Mouse (Mus musculus): Measurements from ENCODE around the gene Ralgps1. TPM values are rescaled to one million over a fixed set of nuclear protein-coding genes. Genes with fewer than 3 reads are reported as not detected.
"Not testable (repeated sequence)": the region's sequence is repeated elsewhere in the genome, so short reads cannot be mapped to it uniquely, and the experiment has no call there.

Ralgps1 gene
- total RNA-seq, 2 experiments from 2014 or later = 2.0 to 3.3 TPM

DNA sequence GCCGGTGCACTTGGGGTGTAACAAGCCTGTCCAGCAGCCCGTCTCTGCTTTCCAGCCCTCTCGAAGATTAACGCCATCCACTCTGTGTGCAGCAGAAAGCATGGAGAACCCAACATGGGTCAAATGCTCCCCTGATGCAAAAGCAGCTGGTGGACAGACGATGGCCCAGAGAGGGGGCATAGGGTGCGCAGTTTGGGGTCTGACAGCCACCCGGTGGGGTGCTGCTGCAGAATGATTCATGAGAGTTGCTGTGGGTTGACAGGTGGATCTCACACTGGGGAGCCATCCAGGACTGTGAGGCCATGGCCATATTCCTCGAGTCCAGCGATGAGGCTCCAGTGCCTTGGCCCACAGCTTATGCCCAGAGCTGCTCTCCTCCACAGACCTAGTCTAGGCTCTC is 234.0 kb downstream of the Ralgps1 start:
- no peak for DNase-seq (ENCODE audit: low spot score)

DNA sequence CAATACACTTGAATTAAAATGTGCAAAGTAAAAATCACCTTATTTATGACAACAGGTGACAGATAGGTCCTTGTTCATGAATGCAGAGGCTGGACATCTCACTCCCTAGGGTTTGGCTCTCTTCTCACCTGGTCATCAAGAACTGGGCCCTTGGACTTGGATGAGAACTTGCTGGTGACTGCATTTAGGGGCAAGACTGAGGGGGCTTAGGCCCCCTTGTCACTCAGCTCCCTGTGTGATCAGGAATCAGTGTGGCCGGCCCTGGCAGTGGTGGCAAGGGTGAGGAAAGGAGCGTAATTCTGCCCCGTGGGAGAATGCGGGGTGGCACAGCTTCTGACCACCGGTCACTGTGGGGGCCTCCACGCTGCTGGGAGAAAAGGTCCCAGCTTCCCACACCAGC is 234.9 kb downstream of the Ralgps1 start:
- no peak for DNase-seq (ENCODE audit: low spot score)

- DNase-seq (ENCODE audit: low spot score) = no peak
Measured at GRCm38 (mm10) chr2:33134766-33135490, 236.4 kb downstream of the Ralgps1 start.

DNA sequence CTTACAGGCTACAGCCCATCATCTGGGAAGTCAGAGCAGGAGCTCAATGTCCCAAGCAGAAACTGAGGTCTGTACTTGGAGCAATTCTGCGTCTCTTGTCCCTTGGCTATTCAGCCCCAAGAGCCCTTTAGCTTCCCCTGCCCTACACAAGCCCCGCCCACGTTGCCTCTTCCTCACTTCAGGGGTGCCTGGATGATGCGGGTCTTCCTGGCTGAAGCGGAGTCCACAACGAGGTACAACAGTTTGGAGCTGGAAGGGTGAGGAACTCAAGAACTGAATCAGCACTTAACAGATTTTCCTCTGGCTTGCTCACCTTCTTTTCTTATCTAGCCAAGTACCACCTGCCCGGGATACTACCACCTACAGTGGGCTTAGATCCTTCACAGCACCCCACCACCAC is 239.0 kb downstream of the Ralgps1 start:
- DNase-seq (ENCODE audit: low spot score) = no peak

- DNase-seq (ENCODE audit: low spot score) = peak; percentile 52
Measured at GRCm38 (mm10) chr2:33131500-33132092, 239.7 kb downstream of the Ralgps1 start, which contains the start of gene Garnl3. Gene Garnl3 (minus strand): TSS chr2:33131654.

DNA sequence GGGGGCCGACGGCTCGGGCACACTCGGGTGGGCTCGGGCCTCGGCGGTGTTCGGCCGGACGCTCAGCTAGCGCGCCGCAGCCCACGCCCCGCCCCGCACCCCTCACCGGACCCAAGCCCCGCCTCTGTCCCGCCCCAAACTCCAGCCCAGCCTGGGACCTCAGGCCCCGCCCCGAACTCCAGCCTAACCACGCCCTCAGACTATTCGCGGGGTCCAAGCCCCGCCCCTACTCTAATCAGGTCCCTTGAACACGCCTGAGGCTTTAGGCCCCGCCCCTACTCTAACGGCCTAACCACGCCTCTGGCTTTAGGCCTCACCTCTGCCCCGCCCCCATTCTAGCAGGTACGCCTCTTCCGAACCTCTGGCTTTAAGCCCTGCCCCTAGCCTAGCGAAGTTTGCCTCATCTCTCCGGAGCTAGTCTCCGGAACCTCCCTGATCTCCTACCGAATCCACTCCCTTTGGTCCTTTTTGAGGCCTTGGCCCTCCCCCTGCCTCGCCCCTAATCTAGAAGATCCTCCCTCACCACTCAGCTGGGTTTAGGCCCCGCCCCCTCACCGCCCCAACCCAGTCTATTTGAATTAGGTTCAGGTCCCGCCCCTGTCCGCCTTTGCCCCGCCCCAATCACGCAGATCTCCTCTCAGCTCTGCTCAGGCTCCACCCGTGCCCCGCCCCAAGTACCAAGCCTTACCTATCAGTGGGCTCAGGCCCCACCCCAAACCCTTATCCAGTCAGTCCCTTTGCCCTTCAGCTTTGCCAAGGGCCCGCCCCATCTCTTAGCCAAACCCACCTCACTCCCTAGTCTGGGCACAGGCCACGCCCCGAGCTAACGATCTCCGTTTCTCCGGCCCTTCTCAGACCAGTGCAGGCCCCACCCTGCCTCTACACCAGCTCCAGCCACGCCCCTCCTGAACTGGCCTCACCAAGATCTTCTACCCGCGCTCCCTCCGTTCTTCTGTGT is 240.5 kb downstream of the Ralgps1 start:
- DNase-seq (ENCODE audit: low spot score) = peak; percentile 98

GRCm38 (mm10) chr2:33130141-33130525 is 241.2 kb downstream of the Ralgps1 start:
- DNase-seq (ENCODE audit: low spot score) = no peak

GRCm38 (mm10) chr2:33129696-33130095 is 241.6 kb downstream of the Ralgps1 start:
- DNase-seq (ENCODE audit: low spot score) = peak; percentile 10

- no peak for DNase-seq (ENCODE audit: low spot score)
Measured at GRCm38 (mm10) chr2:33129005-33129404, 242.3 kb downstream of the Ralgps1 start.

GRCm38 (mm10) chr2:33127271-33127670 is 244.0 kb downstream of the Ralgps1 start:
- DNase-seq (ENCODE audit: low spot score) = no peak

DNA sequence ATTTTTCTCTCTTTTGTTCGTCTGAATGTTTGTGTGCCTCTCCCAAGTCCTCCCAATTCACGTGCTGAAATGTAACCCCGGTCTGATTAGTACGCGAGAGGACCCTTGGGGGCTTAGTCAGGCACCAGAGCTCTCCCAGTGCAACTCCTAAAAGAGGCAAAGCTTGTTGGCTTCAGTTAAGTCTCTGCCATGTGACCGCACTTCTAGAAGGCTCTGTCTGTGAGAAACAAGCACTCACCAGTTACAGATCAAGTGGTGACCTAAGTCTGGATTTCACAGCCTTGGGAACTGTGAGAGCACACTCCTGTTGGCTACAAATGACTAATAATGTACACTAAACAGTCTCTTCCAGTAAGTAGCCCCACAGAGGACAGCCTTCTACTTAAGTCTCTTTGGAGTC is 248.4 kb downstream of the Ralgps1 start:
- no peak for DNase-seq (ENCODE audit: low spot score)

- no peak for DNase-seq (ENCODE audit: low spot score)
Measured at GRCm38 (mm10) chr2:33100536-33100935, 270.8 kb downstream of the Ralgps1 start.

DNA sequence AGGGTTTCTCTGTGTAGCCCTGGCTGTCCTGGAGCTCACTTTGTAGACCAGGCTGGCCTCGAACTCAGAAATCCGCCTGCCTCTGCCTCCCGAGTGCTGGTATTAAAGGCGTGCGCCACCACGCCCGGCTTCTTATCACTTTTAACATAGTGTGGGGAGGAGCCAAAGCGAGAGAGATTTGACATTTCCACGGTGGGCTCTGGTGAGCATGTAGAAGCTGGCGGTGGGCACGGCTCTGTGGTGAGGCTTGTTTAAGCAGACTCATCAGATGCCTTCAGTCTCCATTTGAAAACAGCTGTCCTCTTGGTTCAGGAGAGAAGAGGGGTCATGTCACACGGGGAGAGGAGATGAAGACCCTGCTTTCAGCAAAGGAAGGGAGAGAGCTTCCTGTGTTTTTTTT is 274.0 kb downstream of the Ralgps1 start:
- not testable (repeated sequence) for DNase-seq (ENCODE audit: low spot score)

- DNase-seq (ENCODE audit: low spot score) = no peak
Measured at GRCm38 (mm10) chr2:33095221-33095671, 276.0 kb downstream of the Ralgps1 start.

DNA sequence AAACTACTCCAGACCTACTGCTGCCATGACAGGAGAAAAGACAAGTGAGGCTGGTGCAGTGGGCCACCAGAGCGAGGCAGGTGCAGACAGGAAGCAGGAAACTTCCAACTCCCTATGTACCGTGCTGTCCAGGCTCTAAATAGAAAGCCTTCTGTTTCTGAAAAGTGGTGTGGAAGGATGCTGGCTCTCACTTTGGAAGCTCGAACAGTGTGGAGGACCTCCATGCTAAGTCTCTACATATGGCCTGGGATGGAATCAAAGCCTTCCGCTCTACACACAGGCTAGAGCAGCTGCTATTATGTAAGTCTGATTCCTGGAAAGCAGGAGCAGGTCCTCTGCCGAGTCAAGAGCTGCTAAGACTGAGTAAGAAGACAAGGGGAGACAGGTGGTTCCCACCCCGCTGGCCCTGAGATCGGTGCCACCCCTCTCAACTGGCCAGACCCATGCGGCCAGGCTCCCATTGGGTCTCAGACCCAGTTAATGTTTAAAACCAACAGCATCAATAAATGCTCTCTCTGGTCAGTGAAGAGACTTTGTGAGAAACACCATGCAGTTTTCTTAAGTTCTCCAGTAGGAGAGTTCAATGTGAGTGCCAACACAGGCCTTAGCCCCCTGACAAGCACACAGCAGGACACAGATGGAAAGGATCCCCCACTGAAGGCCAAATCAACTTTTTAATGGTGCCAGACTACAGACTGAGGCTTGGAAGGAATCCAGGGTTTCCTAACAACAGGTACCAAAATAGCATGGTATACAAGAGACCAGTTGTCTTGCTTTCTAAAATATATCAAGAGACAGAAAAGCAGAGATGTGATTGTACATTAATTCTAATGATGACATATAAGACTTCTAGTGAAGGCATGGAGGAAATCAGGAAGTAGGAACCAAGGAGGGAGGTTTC is 280.4 kb downstream of the Ralgps1 start:
- no peak for DNase-seq (ENCODE audit: low spot score)

DNA sequence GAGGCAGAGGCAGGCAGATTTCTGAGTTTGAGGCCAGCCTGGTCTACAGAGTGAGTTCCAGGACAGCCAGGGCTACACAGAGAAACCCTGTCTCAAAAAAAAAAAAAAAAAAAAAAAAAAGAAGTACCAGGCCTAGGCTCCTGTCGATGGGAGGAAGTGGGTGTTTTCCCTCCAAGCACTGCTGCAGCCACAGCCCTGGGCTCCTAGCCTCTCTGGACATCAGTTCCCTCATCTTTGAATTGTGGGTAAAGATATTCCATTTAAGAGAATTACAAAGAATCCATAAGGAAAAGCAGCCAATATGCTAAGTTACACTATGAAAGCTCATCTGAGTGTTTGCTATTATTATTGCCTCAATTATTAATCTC is 281.3 kb downstream of the Ralgps1 start:
- DNase-seq (ENCODE audit: low spot score) = not testable (repeated sequence)

DNA sequence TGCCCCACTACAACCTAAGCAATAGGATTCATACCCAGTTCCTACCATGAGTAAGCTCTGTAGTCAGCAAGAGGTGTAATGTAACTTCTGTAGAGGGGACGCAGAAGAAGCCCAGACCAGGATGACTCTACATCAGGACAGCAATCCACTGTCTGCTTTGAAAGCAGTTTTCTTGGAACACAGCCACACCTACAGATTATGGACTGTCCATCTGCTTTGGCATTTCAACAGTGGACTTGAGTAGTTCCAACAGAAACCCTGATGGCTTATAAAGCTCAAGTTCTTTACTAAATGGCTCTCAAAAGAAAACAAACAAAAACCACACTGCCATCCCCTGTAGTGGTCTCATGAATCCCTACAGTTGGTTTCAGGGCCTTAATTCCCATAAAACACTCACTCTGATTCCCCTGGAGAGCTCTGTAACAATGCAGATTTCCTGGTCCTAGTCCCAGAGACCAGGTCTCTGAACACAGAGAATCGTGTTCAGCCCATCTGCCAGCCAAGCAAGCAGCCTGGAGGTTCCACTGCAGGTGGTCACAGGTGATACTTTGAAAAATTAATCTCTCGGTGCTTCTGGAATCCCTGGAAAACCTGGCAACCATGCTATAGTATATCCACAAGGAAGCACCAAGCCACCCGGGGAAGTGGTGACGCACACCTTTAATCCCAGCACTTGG is 281.8 kb downstream of the Ralgps1 start:
- no peak for DNase-seq (ENCODE audit: low spot score)

- DNase-seq (ENCODE audit: low spot score) = no peak
Measured at GRCm38 (mm10) chr2:33086671-33087363, 284.5 kb downstream of the Ralgps1 start.

- DNase-seq (ENCODE audit: low spot score) = no peak
Measured at GRCm38 (mm10) chr2:33086016-33086596, 285.2 kb downstream of the Ralgps1 start.

Measured in gastrocnemius, adult 18-20 months (tissue).